Mouse (Mus musculus) brain, embryonic 14.5 days (tissue): ENCODE data around the gene Lrp8.

Experiments used
- CTCF ChIP-seq: fragments of 200-500 bp; IDR thresholded peaks from 2 replicates; pipeline ENCODE4 v1.5.1; 2012; ENCODE audit warnings: inconsistent platforms, mild to moderate bottlenecking, moderate library complexity, borderline replicate concordance; ENCODE audit not compliant: insufficient read depth, insufficient read length; ENCODE audit errors: extremely low read depth
- POLR2A ChIP-seq: fragments of 200-500 bp; IDR thresholded peaks from 2 replicates; pipeline ENCODE4 v1.6.1; 2012; ENCODE audit warnings: mild to moderate bottlenecking, inconsistent platforms, borderline replicate concordance; ENCODE audit not compliant: poor library complexity, insufficient read depth, insufficient read length, severe bottlenecking; ENCODE audit errors: extremely low read depth

DNA sequence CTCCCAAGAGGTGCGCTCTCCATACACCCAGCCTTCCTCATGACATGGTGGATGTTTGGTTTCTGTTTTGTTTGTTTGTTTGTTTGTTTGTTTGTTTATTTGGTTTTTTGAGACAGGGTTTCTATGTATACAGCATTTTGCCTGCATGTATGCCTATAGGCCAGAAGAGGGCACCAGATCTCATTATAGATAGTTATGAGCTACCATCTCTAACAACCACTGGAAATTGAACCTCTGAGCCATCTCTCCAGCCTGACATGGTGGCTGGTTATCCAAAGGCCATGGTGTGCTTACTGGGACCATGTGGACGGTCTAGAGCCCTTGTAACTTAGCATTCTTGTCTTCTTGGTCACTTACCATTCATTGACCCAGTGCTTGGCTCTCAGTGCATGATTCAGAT, 90.6 kb downstream of the Lrp8 start:
- TF ChIP-seq CTCF (peak; percentile 19; the same call in 1 of the 2 replicates), POLR2A (no peak)
